Mouse (Mus musculus) monocyte, adult 5-6 weeks (primary cell): ENCODE measurements at regions not wholly inside any gene's neighbourhood (a gene's known extent, or its start where the extent isn't known, plus 50 kb on each side); places are given as distances from the start of the nearest gene placed in this dataset.
"Not testable (repeated sequence)": the region's sequence is repeated elsewhere in the genome, so short reads cannot be mapped to it uniquely, and the experiment has no call there.

ENCODE experiments used
- ATAC-seq: fragments of 153-309, 156-312 bp; replicated peaks from 2 replicates; pipeline ENCODE4 v1.8.0; 2017; ENCODE audit warnings: mild to moderate bottlenecking; ENCODE audit not compliant: low TSS enrichment, insufficient number of reproducible peaks, severe bottlenecking, poor library complexity, low FRiP score

DNA sequence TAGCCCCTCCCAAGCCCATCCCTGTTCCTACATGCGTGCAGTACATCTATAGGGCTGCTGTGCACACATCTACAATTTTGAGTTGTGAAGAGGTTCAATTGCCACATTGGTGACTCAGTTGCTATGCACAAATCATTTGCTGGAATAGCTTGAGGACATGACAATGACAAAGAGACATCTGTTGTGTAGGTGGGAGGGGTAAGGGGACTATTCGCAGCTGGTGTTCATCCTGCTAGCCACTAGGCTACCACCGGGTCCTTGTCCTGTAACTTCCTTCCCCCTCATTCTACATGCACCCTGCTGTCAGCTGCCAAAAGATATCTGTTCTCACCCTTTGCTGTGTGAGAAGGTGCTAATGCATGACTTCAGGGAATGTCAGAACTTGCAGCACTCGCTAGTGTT lies 1117.7 kb upstream of the Arrdc3 start:
- 0 out of 2 replicates have a peak, but pooled peaks have one; percentile 22 for ATAC-seq

DNA sequence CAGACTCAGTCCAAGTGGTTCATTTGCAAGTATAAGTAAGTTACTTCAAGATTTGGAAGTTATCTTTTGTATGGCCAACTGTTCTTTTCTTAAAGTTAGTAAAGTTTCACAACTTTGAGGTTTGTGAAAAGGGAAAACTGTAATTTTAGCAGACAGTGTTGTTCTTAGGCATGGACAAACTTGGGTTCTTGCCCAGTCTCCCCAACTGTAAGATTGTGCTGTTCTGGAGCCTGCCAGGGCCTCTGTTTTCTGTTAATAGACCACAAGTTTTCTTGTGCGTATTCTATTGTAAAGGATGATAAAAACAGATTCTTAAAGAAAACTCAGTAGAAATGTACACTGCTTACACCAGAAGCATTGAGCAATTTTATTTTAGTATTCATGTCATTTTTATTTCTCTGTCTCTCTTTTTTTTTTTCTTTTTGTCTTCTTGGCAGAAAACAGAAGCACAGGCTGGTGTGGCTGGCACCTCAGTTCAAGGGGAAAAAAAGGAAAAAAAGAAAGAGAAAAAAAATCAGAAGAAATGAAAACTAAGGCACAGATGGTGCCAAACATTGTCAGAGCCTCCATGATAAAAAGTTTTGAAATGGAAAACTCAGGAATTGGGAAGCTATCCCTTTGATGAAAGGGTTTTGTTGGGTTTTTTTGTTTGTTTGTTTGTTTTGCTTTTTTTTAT lies 1098.1 kb upstream of the Arrdc3 start:
- no peak for ATAC-seq

DNA sequence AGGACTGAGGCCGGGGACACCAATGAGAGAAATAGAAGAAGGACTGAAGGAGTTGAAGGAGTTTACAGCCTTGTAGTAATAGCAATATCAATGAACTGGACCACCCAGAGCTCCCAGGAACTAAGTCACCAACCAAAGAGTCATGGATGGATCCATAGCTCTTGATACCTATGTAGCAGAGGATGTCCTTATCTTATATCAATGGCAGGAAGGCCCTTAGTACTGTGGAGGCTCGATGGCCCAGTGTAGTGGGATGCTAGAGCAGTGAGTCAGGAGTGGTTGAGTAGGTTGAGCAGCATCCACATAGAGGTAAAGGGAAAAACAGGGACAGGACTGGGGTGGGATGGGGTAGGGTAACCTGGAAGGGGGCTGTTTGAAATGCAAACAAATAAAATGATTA lies 1081.6 kb upstream of the Arrdc3 start:
- ATAC-seq = 0 out of 2 replicates have a peak, but pooled peaks have one; percentile 31

DNA sequence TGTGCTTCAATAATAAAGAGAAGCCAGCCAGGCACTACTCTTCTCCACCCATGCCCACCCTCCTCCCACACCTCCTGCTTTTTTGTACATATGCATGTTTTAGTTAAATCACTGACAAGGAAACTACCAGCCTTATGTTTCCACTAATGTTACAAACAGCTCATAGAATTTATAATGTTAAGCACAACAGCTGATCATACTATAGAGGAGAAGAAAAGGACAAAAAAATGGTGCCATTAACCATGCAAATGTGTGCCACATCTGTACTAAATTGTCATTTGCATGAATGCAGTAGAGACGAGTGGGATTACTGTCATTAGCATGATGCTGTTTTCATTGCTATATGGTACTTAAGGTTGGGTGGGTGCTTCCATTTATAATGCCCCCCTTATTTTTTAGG lies 1047.6 kb upstream of the Arrdc3 start:
- no peak for ATAC-seq

DNA sequence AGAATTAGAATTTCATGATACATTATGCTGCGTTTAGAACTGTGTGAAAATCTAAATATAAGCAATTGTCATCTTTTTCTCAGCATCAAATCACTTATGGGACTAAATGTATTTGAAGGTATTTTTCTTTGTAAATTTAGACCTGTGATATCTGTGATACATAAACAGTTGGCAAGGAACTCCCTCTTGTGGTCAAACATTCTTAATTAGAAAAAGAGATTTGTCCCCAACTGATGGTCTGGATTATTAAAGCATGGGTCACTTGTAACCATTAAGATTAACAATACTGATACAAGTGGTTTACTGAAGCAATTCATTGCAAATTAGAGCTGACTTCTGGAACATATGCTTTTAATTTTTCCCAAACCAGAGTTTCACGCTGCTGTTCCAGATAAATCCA lies 1038.4 kb upstream of the Arrdc3 start:
- no peak for ATAC-seq

DNA sequence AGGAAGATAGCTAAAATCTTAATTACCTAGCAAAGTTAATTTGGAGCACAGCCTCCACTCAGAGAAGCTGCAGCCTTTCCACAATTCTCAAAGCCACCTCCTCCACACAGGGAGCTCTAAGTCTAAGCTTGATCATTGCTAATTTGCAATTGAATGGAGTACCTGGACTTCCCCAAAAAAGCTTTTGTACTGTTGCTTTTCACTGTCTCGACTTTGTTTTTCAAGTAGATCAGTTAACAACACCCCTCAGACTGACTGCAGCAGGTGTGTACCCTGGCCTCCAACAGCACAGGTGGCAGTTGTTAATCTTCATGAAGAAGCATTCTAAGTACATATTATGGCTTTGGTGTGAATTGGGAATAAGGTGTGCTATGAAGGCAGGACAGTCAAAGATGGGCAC lies 1015.7 kb upstream of the Arrdc3 start:
- not testable (repeated sequence) for ATAC-seq

DNA sequence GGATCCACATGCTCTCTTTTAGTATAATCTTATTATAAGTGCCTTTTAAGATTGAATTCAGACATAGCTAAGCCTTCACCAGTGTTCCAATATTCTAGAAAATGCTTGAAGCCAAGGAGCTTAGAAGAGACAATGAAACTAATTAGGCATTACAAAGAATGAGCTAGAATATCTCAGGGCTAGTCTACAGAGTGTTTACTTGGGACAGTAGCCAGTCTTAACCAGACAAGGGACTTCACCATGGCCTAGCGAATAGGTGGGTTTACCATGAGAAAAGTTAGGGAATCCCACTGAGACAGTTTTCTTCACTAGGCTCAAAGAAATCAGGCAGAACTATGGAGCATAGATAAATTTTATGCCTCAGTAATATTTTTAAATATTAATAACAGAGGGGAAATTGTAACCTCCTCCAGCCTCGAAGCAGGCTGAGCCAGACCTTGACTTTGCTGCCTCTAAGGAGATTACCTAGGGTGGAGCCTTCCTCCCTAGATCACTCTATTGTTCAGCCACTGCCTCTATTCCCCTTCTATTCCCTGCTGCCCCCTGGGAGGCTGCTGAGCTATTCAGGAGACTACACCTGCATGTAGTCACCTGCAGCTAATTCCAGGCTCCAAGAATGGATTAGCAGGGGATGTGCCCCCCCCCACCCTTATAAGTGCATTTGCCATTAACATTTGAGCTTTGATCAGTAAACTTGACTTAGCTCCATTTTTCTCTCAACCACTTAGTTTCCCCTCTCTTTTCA lies 1014.5 kb upstream of the Arrdc3 start:
- no peak for ATAC-seq

DNA sequence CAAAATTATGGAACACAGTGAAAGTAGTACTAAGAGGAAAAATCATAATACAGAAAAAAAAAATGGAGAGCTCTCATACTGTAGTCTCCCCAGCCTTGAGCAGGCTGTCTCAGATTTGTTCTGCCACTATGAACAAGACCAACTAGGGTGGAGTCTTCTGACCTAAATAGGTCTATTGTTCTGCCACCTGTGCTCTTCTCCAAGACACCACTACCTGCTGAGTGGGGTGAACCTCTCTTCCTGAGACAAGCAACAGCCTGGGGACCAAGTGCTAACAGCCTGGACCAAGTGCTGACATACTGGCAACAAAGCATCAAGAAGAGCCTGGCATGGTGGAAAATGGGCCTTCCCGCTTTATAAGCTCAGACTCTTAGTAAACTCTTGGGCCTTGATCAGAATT lies 1003.0 kb upstream of the Arrdc3 start:
- ATAC-seq = no peak

DNA sequence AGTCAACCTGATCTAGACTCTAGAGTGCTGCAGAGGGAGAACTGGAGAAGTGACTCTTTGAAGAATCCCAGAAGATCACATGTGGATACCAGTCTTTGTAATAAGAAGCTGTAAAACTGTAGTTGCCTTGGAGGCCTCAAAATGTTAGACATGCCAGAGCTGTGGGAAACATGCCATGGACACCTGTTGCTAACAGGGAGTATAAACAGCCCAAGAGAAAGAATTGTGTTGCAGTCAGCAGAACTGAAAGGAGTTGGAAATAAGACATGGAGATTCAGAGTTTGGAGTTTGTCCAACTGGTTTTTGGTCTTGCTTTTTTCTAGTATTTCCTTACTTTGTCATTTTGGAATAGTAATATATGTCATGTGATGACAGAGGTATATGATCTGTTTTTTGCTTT lies 997.2 kb upstream of the Arrdc3 start:
- no peak for ATAC-seq

DNA sequence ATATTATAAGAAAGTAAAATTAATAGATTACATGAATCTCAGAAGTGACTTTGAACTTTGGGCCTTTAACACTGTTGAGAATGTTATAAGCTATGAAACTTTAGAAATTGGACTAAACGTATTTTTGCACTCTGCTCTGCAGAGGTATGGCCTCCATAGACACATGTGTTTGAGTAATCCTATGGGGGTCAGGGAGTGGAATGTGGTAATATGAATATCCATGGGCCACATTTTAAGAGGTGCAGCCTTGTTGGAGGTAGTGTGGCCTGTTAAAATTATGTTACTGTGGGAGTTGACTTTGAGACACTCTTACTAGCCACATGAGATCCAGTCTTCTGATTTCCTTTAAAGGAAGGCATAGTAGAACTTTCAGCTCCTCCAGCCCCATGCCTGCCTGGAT lies 996.8 kb upstream of the Arrdc3 start:
- ATAC-seq = no peak
